Mouse (Mus musculus) heart, embryonic 15.5 days (tissue): ENCODE data around the gene Nipa2. TPM values are rescaled to one million over a fixed set of nuclear protein-coding genes. Genes with fewer than 3 reads are reported as not detected.

ENCODE experiments used
- ATAC-seq: fragments of 200-750 bp; cut with Nextera tagmentation; replicated peaks from 2 replicates; pipeline ENCODE4 v1.8.0; 2017; ENCODE audit warnings: low read depth, moderate TSS enrichment; ENCODE audit not compliant: insufficient number of reproducible peaks, insufficient read depth, low FRiP score
- H3K27ac ChIP-seq: fragments of 300-500 bp; sonication (generic); 2 replicates; pipeline ENCODE4 v1.5.1; 2015; ENCODE audit warnings: mild to moderate bottlenecking, inconsistent platforms
- H3K27me3 ChIP-seq: fragments of 300-500 bp; sonication (generic); 2 replicates; pipeline ENCODE4 v1.6.1; 2015; ENCODE audit warnings: inconsistent platforms
- H3K36me3 ChIP-seq: fragments of 300-500 bp; sonication (generic); 2 replicates; pipeline ENCODE4 v1.6.1; 2015; ENCODE audit warnings: mild to moderate bottlenecking, inconsistent platforms
- H3K4me1 ChIP-seq: fragments of 300-500 bp; sonication (generic); replicated peaks from 2 replicates; pipeline ENCODE4 v1.6.1; 2015; ENCODE audit warnings: inconsistent platforms
- H3K4me2 ChIP-seq: fragments of 300-500 bp; sonication (generic); 2 replicates; pipeline ENCODE4 v1.6.1; 2015; ENCODE audit warnings: inconsistent platforms, mild to moderate bottlenecking, moderate library complexity
- H3K4me3 ChIP-seq: fragments of 300-500 bp; sonication (generic); 2 replicates; pipeline ENCODE4 v1.5.1; 2015; ENCODE audit warnings: mild to moderate bottlenecking, inconsistent platforms
- H3K9ac ChIP-seq: fragments of 300-500 bp; sonication (generic); 2 replicates; pipeline ENCODE4 v1.6.1; 2015; ENCODE audit warnings: mild to moderate bottlenecking, inconsistent platforms
- H3K9me3 ChIP-seq: fragments of 300-500 bp; sonication (generic); replicated peaks from 2 replicates; pipeline ENCODE4 v1.6.1; 2016; ENCODE audit warnings: inconsistent platforms
- WGBS: fragments of 180-500 bp; shearing (Covaris S2); methylation state at CpG from one replicate; pipeline ENCODE4 v1.1.7; 2015; ENCODE audit warnings: mixed read lengths; 5-methylcytosine and 5-hydroxymethylcytosine counted together
- polyA plus RNA-seq: library from polyadenylated mRNA; unstranded; fragments of >200 nt; fragmentation: Nextera tagmentation; extraction: Ambion mirVana; gene quantifications from 2 replicates; pipeline ENCODE4 v1.2.1, GENCODE M21; 2015

The Nipa2 gene
- polyA plus RNA-seq, 1 experiment from 2014 or later, result 32.0 TPM

GRCm38 (mm10) chr7:55888603-55889002 is 73.7 kb downstream of the Nipa2 start:
- no peak overlapping the region for H3K4me2 ChIP-seq
- H3K27ac ChIP-seq, result no peak overlapping the region
- no peak overlapping the region for H3K4me3 ChIP-seq
- no peak overlapping the region for H3K9ac ChIP-seq
- H3K9me3 ChIP-seq, result no peaks in the 10 kb centered on the region
- peaks cover 45% of the 10 kb centered on the region for H3K36me3 ChIP-seq
- no peaks in the 10 kb centered on the region for H3K4me1 ChIP-seq
- no peaks in the 10 kb centered on the region for H3K27me3 ChIP-seq
- ATAC-seq, result no peak
- WGBS, result 87% methylated on average over 4 of the region's 4 CpGs

Other genes with a start within 250 kb of the Nipa2 start
- gene Siglech, start 194.3 kb downstream of the Nipa2 start, polyA plus RNA-seq, result 0.11 and 0.27 TPM in 2 replicates
- 15.7 and 19.9 TPM in 2 replicates for gene Tubgcp5, start 168.3 kb downstream of the Nipa2 start, polyA plus RNA-seq
- 45.2 and 55.1 TPM in 2 replicates for gene Cyfip1, start 120.7 kb downstream of the Nipa2 start, polyA plus RNA-seq
- 4.1 and 5.4 TPM in 2 replicates for gene Nipa1, start 57.5 kb upstream of the Nipa2 start, polyA plus RNA-seq
- gene Herc2, start 87.7 kb upstream of the Nipa2 start, polyA plus RNA-seq, result 15.9 and 16.4 TPM in 2 replicates